Mouse (Mus musculus) C2C12 (cell line): ENCODE results near the gene Lrrc23. TPM values are rescaled to one million over a fixed set of nuclear protein-coding genes. Genes with fewer than 3 reads are reported as not detected.

ENCODE experiments used
- H3K27me3 ChIP-seq: one replicate; pipeline ENCODE4 v1.6.1; 2011; ENCODE audit not compliant: control insufficient read depth, insufficient read depth, insufficient read length
- H3K36me3 ChIP-seq: one replicate; pipeline ENCODE4 v1.6.1; 2011; ENCODE audit not compliant: control insufficient read depth, insufficient read depth
- H3K4me3 ChIP-seq: one replicate; pipeline ENCODE4 v1.5.1; 2011; ENCODE audit warnings: mild to moderate bottlenecking, control low read depth; ENCODE audit not compliant: poor library complexity, insufficient read depth, severe bottlenecking
- H3K79me2 ChIP-seq: one replicate; pipeline ENCODE4 v1.6.1; 2011; ENCODE audit not compliant: control insufficient read depth, insufficient read depth
- H3K79me3 ChIP-seq: one replicate; pipeline ENCODE4 v1.6.1; 2011; ENCODE audit warnings: low read depth, control low read depth
- H3ac ChIP-seq: one replicate; pipeline ENCODE3; 2011; ENCODE audit warnings: low read depth; ENCODE audit not compliant: control insufficient read depth, insufficient read length
- CEBPB ChIP-seq: IDR thresholded peaks from one replicate; pipeline ENCODE4 v1.6.1; 2011; ENCODE audit warnings: low read depth, mild to moderate bottlenecking, control low read depth, moderate library complexity
- CTCF ChIP-seq: IDR thresholded peaks from one replicate; pipeline ENCODE4 v1.5.1; 2011; ENCODE audit not compliant: control insufficient read depth, insufficient read depth, insufficient read length
- FOSL1 ChIP-seq: IDR thresholded peaks from one replicate; pipeline ENCODE4 v1.8.0; 2011; ENCODE audit warnings: mild to moderate bottlenecking, low read length; ENCODE audit not compliant: poor library complexity, insufficient read depth, severe bottlenecking
- MAX ChIP-seq: IDR thresholded peaks from one replicate; pipeline ENCODE4 v1.6.1; 2011; ENCODE audit warnings: mild to moderate bottlenecking, control low read depth
- MYOD1 ChIP-seq: IDR thresholded peaks from one replicate; pipeline ENCODE4 v1.6.1; 2011; ENCODE audit warnings: low read depth; ENCODE audit not compliant: control insufficient read depth, insufficient read length
- MYOG ChIP-seq: IDR thresholded peaks from one replicate; pipeline ENCODE4 v1.6.1; 2011; ENCODE audit not compliant: control insufficient read depth, insufficient read length; ENCODE audit errors: extremely low read depth
- USF1 ChIP-seq: IDR thresholded peaks from one replicate; pipeline ENCODE4 v1.6.1; 2011; ENCODE audit warnings: low read depth, mild to moderate bottlenecking, control low read depth, moderate library complexity
- polyA plus RNA-seq: library from polyadenylated mRNA; unstranded; fragments of >200 nt; fragmentation: generic; extraction: Trizol; gene quantifications from one replicate; pipeline ENCODE4 v1.2.1, GENCODE M21; 2012; ENCODE audit warnings: missing spikeins

Gene Lrrc23
- polyA plus RNA-seq, 1 experiment = 0.13 TPM

DNA sequence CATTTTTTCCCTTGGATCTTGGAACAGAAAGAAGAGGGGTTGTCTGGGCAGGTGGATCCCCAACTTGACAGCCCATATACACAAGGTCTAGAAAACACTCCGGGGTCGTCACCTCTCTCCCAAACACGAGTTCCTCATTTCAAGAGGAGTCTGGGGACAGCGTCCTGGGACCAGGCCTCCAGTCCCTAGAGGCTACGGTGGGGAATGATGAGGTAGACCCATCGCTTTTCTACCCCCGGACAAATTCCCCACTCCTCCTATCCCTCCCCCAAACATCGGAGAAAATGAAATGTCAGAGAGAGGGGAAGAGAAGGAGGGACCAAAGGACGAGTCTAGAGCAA, 10.9 kb downstream of the Lrrc23 start:
- peak overlapping the region; percentile 29 for H3K4me3 ChIP-seq
- TF ChIP-seq FOSL1 (no peak), MYOD1 (no peak), MYOG (no peak), MAX (no peak), USF1 (no peak), CEBPB (no peak), CTCF (no peak)
- no peaks in the 10 kb centered on the region for H3K79me3 ChIP-seq
- H3ac ChIP-seq = no peak overlapping the region
- H3K36me3 ChIP-seq = no peaks in the 10 kb centered on the region
- no peaks in the 10 kb centered on the region for H3K79me2 ChIP-seq
- no peaks in the 10 kb centered on the region for H3K27me3 ChIP-seq

DNA sequence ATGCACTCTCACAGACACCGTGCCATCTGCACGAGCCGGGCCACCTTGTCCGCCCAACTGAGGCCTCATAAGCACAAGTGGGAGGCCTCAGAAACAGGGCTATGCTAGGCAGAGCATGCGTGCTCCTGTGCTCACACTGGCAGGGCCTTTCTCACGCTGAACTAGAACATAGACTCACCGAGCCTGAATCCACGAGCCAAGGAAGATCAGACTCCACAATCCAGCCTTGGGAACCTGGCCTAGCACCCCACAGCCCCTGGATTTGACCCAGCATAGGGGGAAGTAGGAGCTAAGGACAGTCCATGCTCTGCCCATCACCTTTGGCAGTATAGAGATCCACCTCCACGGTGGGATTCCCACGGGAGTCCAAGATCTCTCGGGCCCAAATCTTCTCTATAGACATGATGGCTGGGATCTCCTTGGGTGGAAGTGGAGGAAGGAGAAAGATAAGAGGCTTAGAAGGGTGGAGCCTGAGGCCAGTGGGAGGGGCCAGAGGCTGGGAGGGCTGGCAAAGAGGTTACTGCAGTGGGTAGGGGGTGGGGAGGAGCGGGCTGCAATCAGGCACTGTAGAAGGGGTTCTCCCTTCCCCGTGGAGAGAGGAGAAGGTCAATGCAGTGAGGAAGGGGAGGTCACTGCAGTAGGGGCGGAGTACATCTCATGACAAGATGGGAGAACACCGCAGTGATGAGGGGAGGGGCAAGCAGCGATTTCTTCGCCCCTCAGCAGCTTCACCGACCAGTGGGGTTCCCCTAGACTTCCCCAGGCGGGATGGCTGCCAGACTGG, 11.4 kb downstream of the Lrrc23 start:
- Histone ChIP-seq H3K79me3 (no peaks in the 10 kb centered on the region), H3ac (no peak overlapping the region), H3K36me3 (no peaks in the 10 kb centered on the region), H3K4me3 (no peak overlapping the region), H3K79me2 (no peaks in the 10 kb centered on the region), H3K27me3 (no peaks in the 10 kb centered on the region)
- TF ChIP-seq MAX = no peak
- no peak for TF ChIP-seq CEBPB
- no peak for TF ChIP-seq USF1
- TF ChIP-seq FOSL1 = no peak
- no peak for TF ChIP-seq MYOD1
- TF ChIP-seq MYOG = no peak
- no peak for TF ChIP-seq CTCF

DNA sequence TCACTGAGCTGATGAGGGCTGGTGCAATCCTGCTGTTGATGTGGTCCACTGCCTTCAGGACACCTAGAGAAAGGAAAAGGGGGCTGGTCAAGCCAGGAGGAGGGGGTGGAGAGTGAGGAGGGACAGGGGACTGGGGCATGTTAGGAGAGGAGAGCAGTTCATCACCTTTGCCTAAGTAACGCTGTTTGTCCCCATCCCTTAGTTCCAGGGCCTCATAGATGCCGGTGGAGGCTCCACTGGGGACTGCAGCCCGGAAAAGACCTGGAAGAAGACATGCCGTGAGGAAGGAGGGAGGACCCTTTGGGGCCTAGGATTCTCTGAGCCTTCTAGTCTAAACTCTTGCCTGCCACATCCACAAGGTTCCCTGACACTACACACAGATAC, 12.0 kb downstream of the Lrrc23 start:
- no peak overlapping the region for H3K4me3 ChIP-seq
- H3K27me3 ChIP-seq = no peaks in the 10 kb centered on the region
- no peak for TF ChIP-seq MYOD1
- TF ChIP-seq CEBPB = no peak
- no peak for TF ChIP-seq MAX
- TF ChIP-seq MYOG = no peak
- TF ChIP-seq FOSL1 = no peak
- no peak for TF ChIP-seq USF1
- no peak for TF ChIP-seq CTCF
- no peaks in the 10 kb centered on the region for H3K79me3 ChIP-seq
- H3K79me2 ChIP-seq = no peaks in the 10 kb centered on the region
- H3K36me3 ChIP-seq = no peaks in the 10 kb centered on the region
- H3ac ChIP-seq = no peak overlapping the region

DNA sequence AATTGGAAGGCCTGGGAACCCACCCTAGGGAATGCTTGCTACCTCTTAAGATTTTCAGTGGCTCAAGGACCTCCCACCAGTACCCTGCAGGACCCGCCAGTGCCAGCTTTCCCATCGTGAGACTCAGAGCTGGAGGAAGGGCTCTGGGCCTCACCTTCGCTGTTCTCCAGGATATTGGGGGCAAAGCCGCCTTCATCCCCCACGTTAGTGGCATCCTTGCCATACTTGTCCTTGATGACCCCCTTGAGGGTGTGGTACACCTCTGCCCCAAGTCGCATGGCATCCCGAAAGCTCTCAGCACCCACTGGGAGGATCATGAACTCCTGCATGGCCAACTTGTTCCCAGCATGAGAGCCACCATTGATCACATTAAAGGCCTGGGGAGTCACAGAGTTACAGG, 13.6 kb downstream of the Lrrc23 start:
- no peak for TF ChIP-seq USF1
- no peak for TF ChIP-seq CEBPB
- TF ChIP-seq MAX = no peak
- TF ChIP-seq FOSL1 = no peak
- no peak for TF ChIP-seq CTCF
- TF ChIP-seq MYOG = no peak
- TF ChIP-seq MYOD1 = no peak
- Histone ChIP-seq H3K27me3 (no peaks in the 10 kb centered on the region), H3K79me2 (no peaks in the 10 kb centered on the region), H3K36me3 (no peaks in the 10 kb centered on the region), H3K79me3 (no peaks in the 10 kb centered on the region), H3ac (no peak overlapping the region), H3K4me3 (no peak overlapping the region)

DNA sequence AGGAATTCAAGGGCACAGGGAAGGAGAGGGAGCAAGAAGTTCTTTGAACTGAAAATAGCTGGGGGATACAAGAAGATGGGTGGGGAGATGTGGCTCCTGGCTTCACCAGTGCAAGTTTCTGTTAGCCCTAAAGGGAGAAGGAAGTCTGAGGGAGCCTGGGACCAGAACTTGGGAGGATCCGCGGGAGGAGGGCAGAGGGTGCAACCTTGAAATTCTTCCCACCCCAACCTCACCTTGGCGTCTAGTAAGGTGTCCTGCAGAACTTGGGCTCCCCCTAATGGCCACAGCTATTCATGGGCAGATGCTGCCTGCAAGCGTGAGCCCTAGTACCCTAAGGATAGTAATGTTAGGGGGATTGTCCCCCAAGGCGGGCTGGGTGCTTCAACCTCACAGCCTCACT, 20.3 kb downstream of the Lrrc23 start:
- peak; percentile 87 for TF ChIP-seq CTCF
- TF ChIP-seq MAX = no peak
- H3K79me2 ChIP-seq = peaks cover 28% of the 10 kb centered on the region
- H3K79me3 ChIP-seq = peaks cover 19% of the 10 kb centered on the region
- H3K36me3 ChIP-seq = peaks cover 4% of the 10 kb centered on the region
- H3K4me3 ChIP-seq = no peak overlapping the region
- peak overlapping the region; percentile 20 for H3ac ChIP-seq
- H3K27me3 ChIP-seq = no peaks in the 10 kb centered on the region

DNA sequence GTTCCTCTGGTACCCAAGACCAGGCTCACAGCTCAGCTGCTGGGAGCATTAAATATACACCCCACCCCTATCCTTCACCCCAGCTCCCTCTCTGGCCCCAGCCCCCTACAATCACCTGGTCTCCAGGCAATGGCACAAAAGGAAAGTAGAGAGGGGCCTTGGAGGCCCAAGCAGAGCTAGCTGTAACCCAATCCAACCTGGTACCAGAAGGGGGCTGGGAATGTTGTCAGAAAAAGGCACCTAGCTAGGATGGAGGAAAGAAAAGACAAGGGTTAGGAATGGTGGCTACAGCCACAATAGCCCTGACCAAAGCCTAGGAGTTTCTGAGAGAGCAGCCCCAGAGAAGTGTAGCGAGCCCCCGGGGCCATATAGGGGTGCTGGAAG, 20.7 kb downstream of the Lrrc23 start:
- H3K79me3 ChIP-seq = peaks cover 23% of the 10 kb centered on the region
- no peak overlapping the region for H3K4me3 ChIP-seq
- H3ac ChIP-seq = no peak overlapping the region
- H3K27me3 ChIP-seq = no peaks in the 10 kb centered on the region
- H3K36me3 ChIP-seq = peaks cover 5% of the 10 kb centered on the region
- no peak for TF ChIP-seq FOSL1
- TF ChIP-seq MYOD1 = no peak
- no peak for TF ChIP-seq CTCF
- TF ChIP-seq CEBPB = no peak
- no peak for TF ChIP-seq USF1
- no peak for TF ChIP-seq MYOG
- TF ChIP-seq MAX = no peak
- H3K79me2 ChIP-seq = peaks cover 32% of the 10 kb centered on the region
